Mouse (Mus musculus) retina, postnatal 1 day (tissue): ENCODE measurements at regions not wholly inside any gene's neighbourhood (a gene's known extent, or its start where the extent isn't known, plus 50 kb on each side); places are given as distances from the start of the nearest gene placed in this dataset.

Source experiments
- DNase-seq: peaks from one replicate; pipeline ENCODE4 v3.0.0-alpha.2; 2012

DNA sequence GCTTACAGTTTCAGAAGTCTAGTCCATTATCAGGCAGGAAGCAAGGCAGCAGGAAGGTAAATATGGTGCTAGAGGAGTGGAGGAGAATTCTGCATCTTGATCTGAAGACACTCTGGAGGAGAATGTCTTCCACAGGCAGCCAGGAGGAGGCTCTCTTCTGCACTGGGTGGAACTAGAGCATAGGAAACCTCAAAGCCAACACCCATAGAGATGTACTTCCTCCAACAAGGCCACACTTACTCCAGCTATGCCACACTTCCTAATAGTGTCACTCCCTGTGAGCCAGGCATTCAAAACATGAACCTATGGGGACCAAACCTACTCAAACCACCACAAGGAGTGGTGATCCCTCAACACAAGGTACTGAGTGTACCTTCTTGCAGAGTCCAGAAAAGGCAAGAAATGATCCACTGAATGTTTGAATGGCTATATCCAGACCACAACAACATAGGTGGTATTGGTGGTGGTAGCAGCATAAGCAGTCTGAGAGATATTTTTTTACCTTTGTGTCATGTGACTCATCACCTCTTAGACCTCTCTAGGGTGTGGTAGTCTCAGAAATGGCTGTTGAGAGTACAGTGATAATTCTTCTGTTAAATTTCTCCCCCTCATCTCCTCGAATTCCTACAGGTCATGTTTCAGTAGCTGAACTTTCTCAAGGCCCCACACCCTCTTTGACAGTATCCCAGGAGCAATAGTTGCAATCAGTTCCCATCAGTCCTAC, 152.3 kb upstream of the Mbnl1 start:
- no peak for DNase-seq

DNA sequence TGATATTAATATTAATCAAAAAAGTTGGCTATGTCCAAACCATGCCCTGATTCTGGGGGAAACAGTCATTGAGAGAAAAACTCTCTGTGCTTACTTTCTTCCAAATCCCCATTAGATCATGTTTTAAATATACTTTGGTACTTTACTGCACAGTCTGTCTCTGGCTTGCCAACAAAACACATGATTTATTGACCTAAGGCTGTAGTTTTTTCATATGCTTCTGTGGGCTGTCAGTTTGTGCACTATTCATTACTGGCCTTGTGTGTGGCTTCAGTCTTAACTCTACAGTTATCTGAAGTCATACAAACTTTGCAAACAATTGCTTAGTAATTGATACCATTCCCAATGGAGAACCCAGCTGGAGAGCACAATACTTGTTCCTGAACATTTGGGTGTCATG, 149.1 kb upstream of the Mbnl1 start:
- no peak for DNase-seq

DNA sequence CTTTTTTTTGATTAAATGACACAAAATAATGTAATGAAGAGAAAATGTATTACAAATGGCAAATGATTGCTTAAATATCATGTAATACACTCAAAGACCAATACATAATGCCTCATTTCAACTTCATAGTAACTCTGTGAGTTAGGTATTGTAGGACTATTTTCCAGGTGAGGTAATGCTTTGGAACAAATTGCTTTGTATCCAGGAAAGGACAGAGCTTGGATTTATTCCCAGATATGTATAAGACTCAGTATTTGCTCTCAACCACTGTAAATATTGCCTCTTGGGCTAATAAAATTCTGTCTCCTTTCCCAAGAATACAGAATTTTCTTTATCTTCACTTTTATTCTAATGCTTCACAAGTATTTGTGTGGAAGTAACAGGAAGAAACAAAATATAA, 148.2 kb upstream of the Mbnl1 start:
- DNase-seq: no peak

DNA sequence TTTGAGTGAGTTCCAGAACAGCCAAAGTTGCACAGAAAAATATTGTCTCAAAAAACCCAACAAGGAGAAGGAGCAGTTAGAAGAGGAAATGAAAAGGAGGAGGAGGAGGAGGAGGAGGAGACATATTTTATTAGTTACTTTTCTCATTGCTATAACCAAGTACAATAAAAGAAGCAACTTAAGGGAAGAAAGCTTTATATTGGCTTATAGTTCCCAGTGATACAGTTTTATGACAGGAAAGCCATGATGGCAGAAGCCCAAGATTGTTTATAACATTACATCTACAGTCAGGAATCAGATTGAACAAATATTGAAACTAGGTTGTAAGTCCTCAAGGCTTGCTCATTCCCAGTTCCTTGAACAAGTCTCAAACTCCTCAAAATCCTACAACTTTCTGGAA, 147.7 kb upstream of the Mbnl1 start:
- DNase-seq: no peak

DNA sequence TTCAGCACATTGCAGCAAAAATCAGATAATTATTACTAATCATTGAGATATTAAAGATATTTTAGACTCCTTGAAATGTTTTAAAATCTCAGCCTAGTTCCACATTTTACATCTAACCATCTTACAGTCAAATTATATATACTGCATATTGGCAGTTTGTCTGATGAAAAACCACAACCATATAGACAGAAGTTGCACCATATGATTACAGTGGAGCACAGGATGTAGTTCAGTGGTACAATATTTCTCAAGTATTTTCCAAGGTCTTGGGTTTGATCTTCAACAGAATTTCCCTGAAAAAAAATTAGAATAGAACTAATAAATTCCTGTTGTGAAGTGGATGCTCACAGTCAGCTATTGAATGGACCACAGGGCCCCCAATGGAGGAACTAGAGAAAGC, 140.2 kb upstream of the Mbnl1 start:
- DNase-seq: no peak

DNA sequence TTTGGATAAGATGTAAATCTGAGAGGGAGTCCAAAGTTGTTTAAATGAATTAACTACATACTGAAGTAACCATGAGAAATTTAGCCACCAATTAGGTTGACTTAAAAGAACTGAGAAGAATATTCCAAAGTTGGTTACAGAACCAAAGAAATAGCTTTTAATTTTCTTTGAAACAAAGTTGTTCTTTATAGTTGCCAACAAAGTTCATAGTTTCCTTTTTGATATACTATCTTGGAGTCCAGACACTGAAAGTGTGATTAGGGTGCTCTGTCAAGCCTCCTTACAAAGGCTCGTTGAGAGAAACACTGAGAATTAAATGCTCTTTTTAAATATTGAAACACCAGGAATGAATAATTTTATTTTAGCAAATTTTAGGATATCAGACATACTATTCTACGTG, 139.0 kb upstream of the Mbnl1 start:
- DNase-seq: no peak

DNA sequence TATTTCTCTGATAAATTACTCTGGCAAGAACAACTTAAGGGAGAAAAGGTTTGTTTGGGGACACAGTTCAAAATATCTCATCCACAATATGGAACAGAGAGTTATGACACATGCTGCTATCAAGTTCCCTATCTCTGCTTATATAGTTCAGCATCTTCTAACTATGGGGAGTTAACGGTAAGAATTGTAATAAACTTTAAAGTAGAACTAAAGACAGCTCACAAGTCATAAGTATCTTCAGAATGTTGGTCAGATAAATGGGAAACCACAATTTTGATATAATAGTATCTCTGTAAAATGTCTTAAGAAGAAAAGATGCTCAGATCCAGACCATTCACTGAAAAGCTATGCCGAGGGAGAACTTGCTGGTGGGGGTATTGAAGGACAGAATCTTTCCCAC, 138.5 kb upstream of the Mbnl1 start:
- no peak for DNase-seq

DNA sequence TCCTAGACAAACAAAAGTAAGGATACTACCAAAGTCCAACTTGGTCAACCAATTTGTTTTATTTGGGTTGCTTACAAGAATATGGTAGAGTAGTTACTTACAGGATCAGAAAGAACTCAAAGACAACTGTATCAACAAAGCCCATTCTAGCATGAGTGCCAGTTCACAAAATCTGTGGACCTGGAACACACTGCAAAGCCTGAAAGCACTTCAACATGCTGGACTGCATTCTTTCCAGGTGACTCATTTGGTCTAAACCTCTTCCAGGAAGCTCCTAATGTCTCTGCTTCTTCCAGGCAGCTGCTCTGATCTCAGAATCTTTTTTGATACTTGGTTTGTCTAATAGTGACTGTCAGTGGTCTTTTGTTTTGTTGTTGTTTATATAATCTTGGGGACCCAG, 126.2 kb upstream of the Mbnl1 start:
- DNase-seq: no peak

DNA sequence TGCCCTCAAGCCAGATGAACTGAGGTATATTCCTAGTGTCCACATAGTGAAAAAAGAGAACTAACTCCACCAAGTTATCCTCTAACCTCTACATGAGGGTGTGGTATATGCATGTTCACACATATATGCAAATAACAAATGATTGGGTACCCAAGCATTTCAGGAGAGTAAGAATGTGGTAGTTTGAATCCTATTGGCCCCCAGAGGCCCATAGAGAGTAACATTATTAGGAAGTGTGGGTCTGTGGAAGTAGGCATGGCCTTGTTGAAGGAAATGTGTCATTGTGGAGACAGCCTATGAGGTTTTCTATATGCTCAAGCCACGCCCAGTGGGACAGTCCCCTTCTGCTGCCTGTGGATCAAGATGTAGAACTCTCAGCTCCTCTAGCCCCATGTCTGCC, 125.6 kb upstream of the Mbnl1 start:
- no peak for DNase-seq

DNA sequence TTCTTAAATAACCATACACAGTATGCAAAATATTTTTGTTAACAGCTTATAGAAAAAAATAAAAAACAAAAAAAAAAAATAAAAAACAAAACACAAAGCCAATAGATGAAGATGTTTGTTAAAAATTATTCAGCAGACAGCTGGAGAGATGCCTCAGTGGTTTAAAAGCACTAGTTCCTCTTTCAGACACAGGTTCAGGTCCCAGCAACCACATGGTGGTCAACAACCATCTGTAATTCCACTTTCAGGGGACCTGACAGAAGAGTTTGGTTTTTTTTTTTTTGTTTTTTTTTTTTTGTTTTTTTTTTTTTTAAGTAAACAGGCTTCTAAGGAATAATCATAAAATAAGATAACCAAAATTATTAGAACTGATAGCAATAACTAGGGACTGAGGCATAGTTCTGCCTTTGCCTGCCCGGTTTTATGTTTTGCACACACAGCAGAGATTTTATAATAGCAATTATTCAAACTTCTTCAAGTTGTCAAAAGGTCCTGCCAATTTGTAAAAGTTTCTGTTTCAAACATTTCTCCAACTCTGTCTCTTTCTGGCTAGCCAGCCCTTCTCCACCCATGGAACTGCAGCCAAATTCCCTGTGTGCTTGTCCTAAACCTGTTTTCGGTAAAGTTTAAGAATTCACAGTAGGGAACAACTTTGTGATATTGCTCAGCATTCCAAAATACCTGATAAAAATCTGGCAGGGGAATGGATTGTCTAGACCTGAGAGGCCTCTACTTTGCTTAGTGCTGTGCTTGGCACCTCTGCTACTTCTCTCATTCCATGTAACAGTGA, 101.3 kb upstream of the Mbnl1 start:
- no peak for DNase-seq

DNA sequence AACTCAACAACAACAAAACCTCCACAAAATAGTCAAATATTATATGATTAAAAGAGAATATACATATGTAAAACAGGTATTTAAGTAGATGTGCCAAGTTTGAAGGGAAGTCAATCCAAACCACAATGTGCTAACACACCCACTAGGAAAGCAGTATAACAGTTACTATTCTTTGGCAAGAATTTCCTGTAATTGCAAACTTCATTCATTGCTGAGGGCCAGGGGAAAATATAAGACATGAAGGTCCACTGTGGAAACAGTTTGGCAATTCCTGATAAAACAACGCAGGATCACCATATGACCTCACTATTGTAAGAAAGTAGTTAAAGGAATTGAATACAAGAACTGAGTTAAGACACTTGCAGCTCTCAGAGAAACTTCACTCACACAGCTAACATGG, 99.0 kb upstream of the Mbnl1 start:
- no peak for DNase-seq

DNA sequence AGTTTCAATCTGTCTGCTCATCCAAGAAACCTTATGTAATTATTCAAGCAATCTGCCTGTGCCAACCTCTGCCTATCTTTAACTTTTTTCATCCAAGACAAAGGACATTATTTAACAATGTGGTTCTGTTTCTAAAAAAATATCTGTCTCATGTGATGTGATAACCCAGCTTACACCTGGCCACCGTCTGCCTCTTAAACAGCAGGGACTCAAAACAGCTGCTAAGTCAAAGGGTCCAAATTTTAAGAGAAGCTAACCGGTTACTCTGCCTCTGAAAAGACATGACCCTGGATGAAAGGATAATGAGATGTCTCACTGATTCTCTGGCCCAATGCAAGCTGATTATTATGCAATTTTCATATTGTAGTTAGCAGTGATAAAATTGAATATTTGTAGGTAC, 84.0 kb upstream of the Mbnl1 start:
- no peak for DNase-seq

DNA sequence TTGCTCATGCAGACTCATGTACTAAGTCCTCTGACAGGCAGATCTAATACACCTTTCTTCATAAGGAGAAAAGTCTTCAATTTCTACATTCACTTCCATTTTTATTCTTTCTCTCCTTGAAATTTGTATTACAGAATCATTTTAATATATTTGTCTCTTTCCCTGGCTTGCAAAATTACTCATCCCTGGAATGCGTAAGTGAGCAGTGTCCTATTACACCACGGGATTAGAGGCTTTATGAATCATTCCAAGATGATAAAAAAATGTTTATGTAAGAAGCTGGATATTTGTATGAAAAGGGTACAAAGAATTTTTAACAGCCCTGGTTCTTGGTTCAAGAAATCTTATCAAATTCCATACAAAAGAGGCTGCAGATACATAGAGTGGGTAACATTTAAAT, 83.6 kb upstream of the Mbnl1 start:
- no peak for DNase-seq

DNA sequence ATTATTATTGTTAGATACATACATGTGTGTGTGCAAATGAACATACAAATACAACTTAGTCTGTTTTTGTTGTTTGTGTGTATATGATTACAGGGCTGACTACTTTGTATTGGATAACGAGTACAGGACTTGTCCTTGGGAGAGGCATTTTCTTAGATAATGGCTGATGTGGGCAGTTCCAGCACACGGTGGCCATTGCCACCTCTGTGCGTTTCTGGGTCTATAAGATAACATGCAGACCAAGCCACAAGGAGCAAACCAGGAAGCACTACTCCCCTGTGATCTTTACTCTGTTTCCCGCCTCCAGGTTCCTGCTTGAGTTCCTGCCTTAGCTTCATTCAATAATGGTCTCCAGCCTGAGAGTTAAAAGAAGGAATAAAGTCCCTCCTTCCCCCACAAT, 77.3 kb upstream of the Mbnl1 start:
- no peak for DNase-seq

DNA sequence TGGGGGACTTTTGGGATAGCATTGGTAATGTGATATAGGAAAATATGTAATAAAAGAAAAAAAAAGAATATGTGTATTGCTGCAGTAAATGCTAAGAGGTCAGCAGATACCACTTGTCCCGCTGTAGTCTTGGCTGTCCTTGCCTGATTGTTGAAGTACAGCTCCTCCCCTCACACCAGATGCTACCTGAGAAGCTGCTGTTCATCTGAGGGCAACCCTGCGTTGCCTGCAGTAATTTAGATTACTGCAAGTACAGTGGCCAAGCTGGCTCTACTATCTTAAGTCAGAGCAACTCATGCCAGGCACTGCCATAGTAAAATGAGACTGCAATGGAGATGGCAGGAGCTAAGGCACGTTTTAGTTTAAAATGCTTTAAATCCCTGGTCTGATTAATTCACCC, 75.7 kb upstream of the Mbnl1 start:
- no peak for DNase-seq

DNA sequence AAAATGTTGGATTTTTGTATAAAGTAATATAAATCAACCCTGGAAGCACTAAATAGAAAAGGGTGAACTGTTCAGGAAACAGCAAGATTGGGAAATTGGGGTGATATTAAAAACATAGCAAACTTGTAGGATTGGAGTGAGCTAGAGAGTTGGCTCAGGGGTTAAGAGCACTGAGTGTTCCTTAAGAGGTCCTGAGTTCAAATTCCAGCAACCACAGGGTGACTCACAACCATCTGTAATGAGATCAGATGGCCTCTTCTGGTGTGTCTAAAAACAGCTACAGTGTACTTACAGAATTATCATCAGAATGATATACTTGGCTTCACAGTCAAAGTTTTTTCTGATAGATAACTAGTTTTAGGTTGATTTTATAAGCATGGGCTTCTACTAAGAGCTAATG, 73.8 kb upstream of the Mbnl1 start:
- no peak for DNase-seq

DNA sequence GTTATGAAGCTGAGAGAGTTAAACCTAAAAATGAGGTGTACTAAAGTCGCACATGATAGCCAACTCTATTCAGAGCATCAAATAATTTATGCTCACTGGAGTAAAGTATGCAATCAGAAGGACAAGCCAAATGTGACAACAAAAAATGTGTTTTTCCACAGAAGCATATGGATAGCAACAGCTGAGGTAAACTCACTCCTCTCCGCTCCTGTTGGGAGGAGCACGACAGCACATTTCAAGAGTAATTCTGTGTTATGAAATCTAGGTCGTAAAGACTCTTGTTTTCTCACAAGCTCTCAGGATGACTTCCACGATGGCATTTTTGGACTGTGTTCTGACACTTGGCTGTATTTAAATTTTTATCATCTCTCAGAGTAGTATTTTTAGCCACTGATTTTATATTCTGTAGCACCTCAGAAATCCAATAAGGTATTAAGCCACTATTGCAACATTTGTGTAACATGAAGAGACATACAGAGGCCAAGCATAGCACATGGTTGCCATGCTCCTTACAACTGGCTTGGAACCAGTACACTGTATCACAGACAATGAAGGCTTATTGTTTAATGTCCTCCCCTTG, 70.3 kb upstream of the Mbnl1 start:
- no peak for DNase-seq

DNA sequence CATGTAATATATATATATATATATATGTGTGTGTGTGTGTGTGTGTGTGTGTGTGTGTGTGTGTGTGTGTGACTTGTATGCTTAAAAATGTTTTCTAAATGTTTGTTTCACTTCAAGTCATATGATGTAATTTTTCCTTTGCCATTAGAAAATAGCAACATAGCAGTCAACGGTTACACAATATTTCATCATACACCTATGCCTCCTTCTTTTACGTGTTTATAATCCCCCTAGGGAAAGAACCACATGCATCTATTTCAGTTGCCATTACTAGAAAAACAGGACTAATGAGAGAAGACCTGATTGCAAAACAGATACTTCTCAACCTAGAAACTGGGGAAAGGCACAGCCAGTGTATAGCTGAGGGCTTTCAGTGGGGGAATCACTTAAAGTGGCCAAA, 65.2 kb upstream of the Mbnl1 start:
- DNase-seq: no peak

DNA sequence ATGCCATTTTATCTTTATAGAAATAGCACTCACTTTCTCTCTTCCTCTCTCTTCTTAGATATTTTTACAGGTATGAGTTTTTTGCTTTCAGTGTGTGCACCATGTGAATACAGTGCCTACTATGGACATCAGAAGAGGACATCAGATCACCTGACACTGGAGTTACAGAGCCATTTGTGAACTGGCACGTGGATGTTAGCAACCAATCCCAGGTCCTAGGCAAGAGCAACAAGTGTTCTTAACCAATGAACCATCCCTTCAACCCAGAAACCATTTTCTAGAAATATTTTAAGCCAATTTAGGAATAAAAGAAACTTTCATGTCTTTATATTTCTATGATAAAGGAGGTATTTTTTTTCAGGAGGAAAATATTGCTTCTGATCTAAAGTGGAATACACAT, 64.7 kb upstream of the Mbnl1 start:
- DNase-seq: no peak

DNA sequence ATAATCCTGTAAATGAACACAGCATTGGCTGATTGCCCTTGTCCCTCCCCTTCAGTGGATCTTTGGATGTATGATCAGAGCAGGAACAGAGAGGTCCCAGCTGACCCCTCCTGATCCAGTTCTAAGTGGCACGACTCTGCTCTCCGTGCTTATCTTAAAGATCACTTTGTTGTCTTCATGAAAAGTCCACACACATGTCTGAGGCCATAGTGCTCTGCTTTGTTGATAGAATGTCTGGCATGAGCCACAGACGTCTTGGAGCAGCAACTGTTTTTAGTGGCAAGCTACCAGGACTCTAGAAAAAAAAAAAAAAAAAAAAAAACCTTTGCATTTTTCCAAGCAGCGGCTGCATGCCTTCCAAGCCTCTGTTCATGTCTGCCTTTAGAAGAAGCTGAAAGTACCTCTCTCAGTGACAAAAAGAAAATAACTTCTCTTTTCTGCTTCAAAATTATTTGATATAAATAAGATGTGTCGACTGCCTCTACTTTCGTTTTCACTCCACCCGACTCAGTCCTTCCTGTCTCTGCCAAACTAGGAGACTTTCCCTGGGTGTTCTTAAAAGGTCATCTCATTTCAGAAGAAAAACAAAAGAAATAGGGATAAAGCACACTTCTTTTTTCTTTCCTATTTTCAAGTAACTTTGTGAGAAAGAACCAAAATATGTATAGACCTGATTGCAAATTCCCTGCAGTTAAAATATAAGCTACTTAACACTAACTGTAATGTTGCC, 63.9 kb upstream of the Mbnl1 start:
- DNase-seq: peak; percentile 9

DNA sequence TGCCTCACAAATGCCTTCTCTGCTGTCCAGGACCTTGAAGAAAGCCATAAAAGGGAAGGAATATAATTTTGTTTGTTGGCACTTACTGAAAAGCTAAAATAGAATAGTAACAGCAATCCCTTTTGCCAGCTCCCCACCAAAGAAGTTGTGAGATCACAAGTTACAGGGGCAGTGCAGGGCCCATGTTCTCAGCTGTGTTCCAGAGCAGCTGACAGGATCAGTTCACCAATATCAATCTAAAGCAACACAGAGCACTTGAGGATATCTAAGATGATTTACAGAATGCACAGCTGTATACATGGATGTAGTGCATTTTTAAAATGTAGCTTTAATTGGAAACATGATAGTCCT, 63.4 kb upstream of the Mbnl1 start:
- no peak for DNase-seq

DNA sequence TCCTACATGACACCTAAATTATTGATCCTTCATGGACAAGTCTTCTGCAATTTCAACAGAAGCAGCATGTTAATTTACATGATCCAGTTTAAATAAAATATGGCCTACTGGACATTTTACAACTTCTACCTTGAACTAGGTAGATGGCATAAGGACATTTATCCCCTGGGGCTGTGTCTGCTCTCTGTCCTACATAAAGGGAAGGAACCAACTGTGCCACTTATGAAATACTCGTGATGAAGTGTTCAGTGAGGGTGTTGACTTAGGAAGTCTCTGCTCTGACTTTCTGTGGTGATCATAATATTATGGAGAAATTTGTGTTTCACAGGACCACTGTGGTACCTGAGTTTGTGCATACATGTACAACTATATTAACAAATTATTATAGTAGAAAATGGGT, 60.9 kb upstream of the Mbnl1 start:
- no peak for DNase-seq

DNA sequence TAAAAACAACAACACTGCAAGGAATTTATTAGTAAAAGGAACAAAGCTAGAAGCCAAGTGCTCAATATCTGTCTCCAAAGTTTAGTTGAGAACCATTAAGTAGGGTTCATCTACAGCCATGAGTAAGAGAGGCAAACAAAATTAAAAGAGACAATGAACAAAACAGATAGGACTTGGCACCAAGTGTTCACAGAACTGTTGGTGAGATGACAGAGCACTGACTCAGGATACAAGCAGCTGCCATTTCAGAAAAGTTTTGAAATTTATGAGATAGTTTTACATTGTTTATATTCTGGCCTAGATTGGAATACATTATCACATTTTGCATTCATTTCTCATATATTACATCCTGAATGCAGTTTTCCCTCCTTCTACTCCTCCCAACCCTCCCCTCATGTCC, 60.4 kb upstream of the Mbnl1 start:
- no peak for DNase-seq

DNA sequence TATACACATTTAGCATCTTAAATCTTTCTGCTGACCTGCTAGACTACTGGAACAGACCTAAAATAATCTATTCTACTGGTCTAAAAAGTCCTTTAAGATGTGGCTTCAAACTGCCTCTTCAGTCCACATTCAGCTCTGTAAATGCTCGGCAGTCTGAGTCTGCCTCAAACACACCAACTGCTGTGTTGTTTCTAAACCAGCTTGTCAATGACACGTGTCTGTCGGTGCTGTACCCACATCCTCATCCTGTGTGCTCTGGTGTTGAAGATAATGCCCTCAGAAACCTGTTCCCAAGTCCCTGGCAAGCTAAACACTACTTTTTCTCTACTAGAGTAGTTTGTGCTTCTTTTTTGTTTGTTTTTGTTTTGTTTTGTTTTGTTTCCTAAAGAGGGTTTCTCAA, 58.9 kb upstream of the Mbnl1 start:
- no peak for DNase-seq
